Mouse (Mus musculus): ENCODE data around the gene Mrgpra4.

Gene Mrgpra4

DNA sequence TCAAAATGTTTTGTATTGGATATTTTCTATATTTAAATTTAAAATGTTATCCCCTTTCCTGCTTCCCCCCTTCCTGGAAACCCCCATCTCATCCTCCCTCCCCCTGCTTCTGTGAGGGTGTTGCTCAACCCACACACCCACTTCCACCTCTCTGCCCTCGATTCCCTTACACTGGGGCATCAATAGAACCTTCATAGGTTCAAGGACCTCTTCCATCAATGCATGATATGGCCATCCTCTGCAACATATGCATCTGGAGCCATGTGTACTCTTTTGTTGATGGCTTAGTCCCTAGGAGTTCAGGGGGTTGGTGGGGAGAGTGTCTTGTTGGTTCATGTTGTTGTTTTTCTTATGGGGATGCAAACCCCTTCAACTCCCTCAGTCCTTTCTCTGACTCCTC lies at the start of gene Mrgpra4:
TSS of gene Mrgpra4 (minus strand) at position 101 of the 400 bp plus-strand sequence.
- no peak for DNase-seq (ENCODE audit: low spot score in 2 of 2)

- DNase-seq (ENCODE audit: low spot score in 2 of 2), result no peak
Observed at GRCm38 (mm10) chr7:48027497-48027896, 45.6 kb upstream of the Mrgpra4 start, which contains the start of gene Mrgprx1. Gene Mrgprx1 (minus strand): TSS chr7:48027597.

GRCm38 (mm10) chr7:48017874-48018273 lies 36.0 kb upstream of the Mrgpra4 start:
- no peak for DNase-seq (ENCODE audit: low spot score in 2 of 2)

DNA sequence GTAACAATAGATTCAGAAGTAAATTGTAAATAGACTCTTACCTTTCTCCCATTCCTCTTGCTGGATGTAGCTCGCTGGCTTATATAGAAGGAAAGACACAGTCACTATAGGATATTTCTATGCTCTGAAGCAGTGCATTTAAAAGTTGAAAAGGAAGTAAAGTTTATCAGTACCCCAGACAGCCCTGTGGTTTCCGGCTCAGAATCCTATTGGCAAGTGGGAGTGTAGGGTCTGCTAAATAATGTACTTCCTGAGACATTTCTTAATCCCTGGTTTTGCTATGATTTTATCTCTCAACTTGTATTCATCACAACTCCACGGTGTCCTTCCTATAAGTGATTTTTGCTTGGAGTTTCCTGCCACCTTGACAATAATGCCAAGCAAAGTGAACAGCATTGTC lies 13.8 kb upstream of the Mrgpra4 start:
- no peak for DNase-seq (ENCODE audit: low spot score in 2 of 2)

GRCm38 (mm10) chr7:47986752-47987151 lies 4.9 kb upstream of the Mrgpra4 start:
- DNase-seq (ENCODE audit: low spot score in 2 of 2), result no peak
